Comparison of ENCODE assay signal across 18 mouse cellular contexts in genomic region chr15:30302824-30303223, GRCm38 (mm10).
DNase-seq lines count a peak whose midpoint lies in the region; ATAC-seq and TF ChIP-seq lines count a peak whose summit lies in the region.
"Had no signal": no experiment of that assay in that cellular context is flagged by ENCODE, and none has a peak within 500 bp of the region (broad histone marks: within the 10 kb centered on the region; RNA-seq: fewer than 3 reads in every experiment).

No protein-coding gene starts in this region.

- 74% methylated on average over 2 of the region's 2 CpGs for WGBS in intestine, postnatal 0 days
- 71% methylated on average over 2 of the region's 2 CpGs for WGBS in intestine, embryonic 16.5 days

- no peak overlapping the region for H3K4me2 ChIP-seq in intestine, postnatal 0 days (replicated peaks; ENCODE audit: low read depth)
- H3K4me2 ChIP-seq in intestine, embryonic 16.5 days (ENCODE audit: low read depth, low read length) = no peak overlapping the region
- H3K4me2 ChIP-seq: heart, embryonic 12.5 days; hindbrain, embryonic 12.5 days; neural tube, embryonic 15.5 days had no signal

- H3K27ac ChIP-seq in intestine, postnatal 0 days (ENCODE audit: low read depth, low read length) = no peak overlapping the region
- H3K27ac ChIP-seq in intestine, embryonic 16.5 days (ENCODE audit: low read length) = no peak overlapping the region
- H3K27ac ChIP-seq: hindbrain, embryonic 12.5 days; neural tube, embryonic 15.5 days had no signal

- H3K27me3 ChIP-seq in intestine, postnatal 0 days (replicated peaks; ENCODE audit: control insufficient read depth, insufficient read depth, low read length) = no peaks in the 10 kb centered on the region
- no peaks in the 10 kb centered on the region for H3K27me3 ChIP-seq in intestine, embryonic 16.5 days (replicated peaks; ENCODE audit: control insufficient read depth, insufficient read depth, low read length)
- H3K27me3 ChIP-seq: heart, embryonic 12.5 days; hindbrain, embryonic 12.5 days; neural tube, embryonic 15.5 days had no signal

- no peak overlapping the region for H3K9ac ChIP-seq in intestine, postnatal 0 days (ENCODE audit: low read depth, low read length)
- no peak overlapping the region for H3K9ac ChIP-seq in intestine, embryonic 16.5 days (ENCODE audit: low read depth, low read length)
- H3K9ac ChIP-seq: heart, embryonic 12.5 days; hindbrain, embryonic 12.5 days; neural tube, embryonic 15.5 days had no signal

- DNase-seq in retina, embryonic 14.5 days (ENCODE audit: low spot score) = peak; percentile 5
- no peak for DNase-seq in retina, postnatal 1 day
- DNase-seq in ZHBTc4 (ENCODE audit: low read depth, low spot score) = peak; percentile 44
- DNase-seq in urinary bladder, adult 18-20 months (ENCODE audit: low spot score in 2 of 2) = no peak
- DNase-seq in embryo, embryonic 10 days (ENCODE audit: low spot score) = no peak
- DNase-seq: adrenal gland, postnatal 25 days; embryo, embryonic 11 days; gastrocnemius, postnatal 10 days; kidney, adult 8-10 months; right cerebral cortex, adult 18-20 months; thymus, adult 2 months had no signal

- H3K36me3 ChIP-seq in intestine, postnatal 0 days (ENCODE audit: control insufficient read depth, insufficient read depth) = no peaks in the 10 kb centered on the region
- no peaks in the 10 kb centered on the region for H3K36me3 ChIP-seq in intestine, embryonic 16.5 days (ENCODE audit: control insufficient read depth, insufficient read depth, low read length)
- H3K36me3 ChIP-seq: heart, embryonic 12.5 days; hindbrain, embryonic 12.5 days; neural tube, embryonic 15.5 days had no signal

- TF ChIP-seq CTCF in intestine, postnatal 0 days (IDR thresholded peaks at IDR 0.05; ENCODE audit: low read depth) = peak; percentile 52

- no peaks in the 10 kb centered on the region; the same call in 1 of the 2 replicates for H3K9me3 ChIP-seq in intestine, postnatal 0 days (ENCODE audit: control insufficient read depth)
- peaks cover 3% of the 10 kb centered on the region; the same call in 1 of the 2 replicates for H3K9me3 ChIP-seq in intestine, embryonic 16.5 days (ENCODE audit: control insufficient read depth, low read length)
- H3K9me3 ChIP-seq: hindbrain, embryonic 12.5 days; neural tube, embryonic 15.5 days had no signal

- no peaks in the 10 kb centered on the region for H3K4me1 ChIP-seq in intestine, postnatal 0 days (replicated peaks; ENCODE audit: control insufficient read depth, insufficient read depth, low read length)
- no peaks in the 10 kb centered on the region for H3K4me1 ChIP-seq in intestine, embryonic 16.5 days (ENCODE audit: control insufficient read depth, insufficient read depth, low read length)
- H3K4me1 ChIP-seq: heart, embryonic 12.5 days; hindbrain, embryonic 12.5 days; neural tube, embryonic 15.5 days had no signal

- ATAC-seq in intestine, postnatal 0 days = no peak
- ATAC-seq in intestine, embryonic 16.5 days = no peak
- no peak for ATAC-seq in inflammation-experienced regulatory T-cells, adult 6 months
- ATAC-seq: forebrain, embryonic 16.5 days had no signal

- no peak overlapping the region for H3K4me3 ChIP-seq in intestine, postnatal 0 days (ENCODE audit: low read depth, low read length)
- H3K4me3 ChIP-seq in intestine, embryonic 16.5 days (ENCODE audit: low read length) = no peak overlapping the region
- H3K4me3 ChIP-seq: heart, embryonic 12.5 days; hindbrain, embryonic 12.5 days; neural tube, embryonic 15.5 days had no signal

Comparison
In these comparisons a context has a peak if more than half of its experiments do, and no peak if none do; other contexts are left out.
1. DNase-seq: peak in retina, embryonic 14.5 days (single experiment) and ZHBTc4 (single experiment); none in retina, postnatal 1 day (single experiment), urinary bladder, adult 18-20 months (0 of 2) and embryo, embryonic 10 days (single experiment).